Mouse (Mus musculus): ENCODE measurements around the gene Gm3005. TPM values are rescaled to one million over a fixed set of nuclear protein-coding genes. Genes with fewer than 3 reads are reported as not detected.

The Gm3005 gene
- polyA plus RNA-seq (2012; rRNA removed; ENCODE audit: low replicate concordance): 0.14 TPM in 1 of 2 replicates, not detected in the other

DNA sequence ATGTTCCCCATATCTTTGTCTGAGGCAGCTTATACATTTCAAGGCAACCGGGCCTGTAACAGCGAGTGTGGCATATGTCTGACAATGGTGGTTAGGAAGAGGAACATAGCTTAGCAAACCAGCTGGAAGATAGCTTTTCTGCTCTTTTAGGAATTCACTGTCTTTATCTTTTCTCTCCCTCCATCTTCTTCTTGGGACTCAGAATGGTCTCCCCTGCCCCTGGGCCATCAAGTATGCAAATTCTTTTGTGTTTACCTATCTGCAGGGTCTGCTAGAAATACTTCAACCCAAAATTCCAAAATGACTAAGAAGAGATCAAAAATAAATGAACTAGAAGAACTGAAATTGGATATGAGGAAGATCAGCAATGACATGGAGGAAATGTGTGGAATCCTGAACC lies at the start of gene Gm3005:
Gene Gm3005, plus strand, starts transcription at position 301 of the 400 bp plus-strand sequence.

DNA sequence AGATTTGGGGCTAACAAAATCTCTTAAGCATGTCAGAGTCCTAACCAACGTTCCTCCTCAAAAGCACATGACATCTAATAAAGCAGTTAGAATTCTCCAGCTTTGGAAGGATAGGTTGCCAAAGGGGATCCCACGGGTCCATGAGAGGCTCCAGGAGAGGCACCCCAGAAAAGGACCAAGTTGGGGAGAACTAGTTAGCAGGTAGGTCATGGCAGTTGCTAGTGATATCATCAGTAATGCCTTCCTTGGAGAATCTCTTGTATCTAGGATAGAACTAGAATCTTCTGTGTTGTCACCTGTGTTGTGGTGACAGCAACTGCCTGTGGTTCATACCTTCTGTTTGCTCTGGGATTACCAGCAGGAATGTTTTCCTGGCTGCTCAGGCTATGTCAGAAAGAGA lies 33.1 kb upstream of the Gm3005 start, which contains the start of gene Gm10413:
Gene Gm10413, plus strand, starts transcription at position 301 of the 400 bp plus-strand sequence.

DNA sequence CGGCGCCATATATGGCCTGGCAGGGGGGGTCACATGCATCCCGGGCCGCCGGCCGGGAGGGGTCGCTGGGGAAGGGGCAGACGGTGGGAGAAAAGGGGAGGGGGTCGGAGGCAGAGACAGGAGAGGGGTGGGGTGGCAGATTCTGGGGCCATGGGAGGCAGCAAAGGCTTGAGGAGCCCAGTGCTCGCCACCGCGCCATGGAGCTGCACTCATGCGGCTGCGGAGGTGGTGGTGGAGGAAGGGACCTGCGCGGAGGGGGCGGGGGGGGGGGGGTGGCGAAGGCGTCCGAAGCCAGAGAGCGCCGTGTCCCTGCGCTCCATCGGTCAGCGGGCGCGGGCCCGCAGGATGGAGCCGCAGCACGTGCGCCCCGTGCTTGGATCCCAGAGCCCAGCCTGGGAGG lies 15.6 kb upstream of the Gm3005 start, which contains the start of gene Gm10409:
Gene Gm10409, plus strand, starts transcription at position 301 of the 400 bp plus-strand sequence.

DNA sequence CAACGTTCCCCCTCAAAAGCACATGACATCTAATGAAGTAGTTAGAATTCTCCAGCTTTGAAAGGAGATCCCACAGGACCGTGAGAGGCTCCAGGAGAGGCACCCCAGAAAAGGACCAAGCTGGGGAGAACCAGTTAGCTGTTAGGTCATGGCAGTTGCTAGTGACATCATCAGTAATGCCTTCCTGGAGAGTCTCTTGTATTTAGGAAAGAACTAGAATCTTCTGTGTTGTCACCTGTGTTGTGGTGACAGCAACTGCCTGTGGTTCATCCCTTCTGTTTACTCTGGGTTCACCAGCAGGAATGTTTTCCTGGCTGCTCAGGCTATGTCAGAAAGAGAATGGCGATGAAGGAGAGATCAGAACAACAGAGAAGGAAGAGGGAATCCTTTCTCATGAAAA lies 21.2 kb downstream of the Gm3005 start, which contains the start of gene Gm10408:
Gene Gm10408, plus strand, starts transcription at position 301 of the 400 bp plus-strand sequence.

DNA sequence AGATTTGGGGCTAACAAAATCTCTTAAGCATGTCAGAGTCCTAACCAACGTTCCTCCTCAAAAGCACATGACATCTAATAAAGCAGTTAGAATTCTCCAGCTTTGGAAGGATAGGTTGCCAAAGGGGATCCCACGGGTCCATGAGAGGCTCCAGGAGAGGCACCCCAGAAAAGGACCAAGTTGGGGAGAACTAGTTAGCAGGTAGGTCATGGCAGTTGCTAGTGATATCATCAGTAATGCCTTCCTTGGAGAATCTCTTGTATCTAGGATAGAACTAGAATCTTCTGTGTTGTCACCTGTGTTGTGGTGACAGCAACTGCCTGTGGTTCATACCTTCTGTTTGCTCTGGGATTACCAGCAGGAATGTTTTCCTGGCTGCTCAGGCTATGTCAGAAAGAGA lies 206.3 kb downstream of the Gm3005 start, which contains the start of gene Gm3012:
Gene Gm3012, plus strand, starts transcription at position 301 of the 400 bp plus-strand sequence.

Other genes with a start within 250 kb of the Gm3005 start
- gene Gm5795, start 239.8 kb upstream of the Gm3005 start, polyA plus RNA-seq (2012; rRNA removed; ENCODE audit: low replicate concordance): not detected in 2 replicates
- 0.18 TPM in 1 of 2 replicates, not detected in the other for gene D830030K20Rik, start 219.6 kb upstream of the Gm3005 start, polyA plus RNA-seq (2012; rRNA removed; ENCODE audit: low replicate concordance)
- not detected in 2 replicates for gene Gm2956, start 95.5 kb upstream of the Gm3005 start, polyA plus RNA-seq (2012; rRNA removed; ENCODE audit: low replicate concordance)
- not detected in 2 replicates for gene Gm10413, start 33.0 kb upstream of the Gm3005 start, polyA plus RNA-seq (2012; rRNA removed; ENCODE audit: low replicate concordance)
- not detected in 2 replicates for gene Gm10409, start 15.5 kb upstream of the Gm3005 start, polyA plus RNA-seq (2012; rRNA removed; ENCODE audit: low replicate concordance)
- not detected in 2 replicates for gene Gm10408, start 21.3 kb downstream of the Gm3005 start, polyA plus RNA-seq (2012; rRNA removed; ENCODE audit: low replicate concordance)
- not detected in 2 replicates for gene Gm3012, start 206.4 kb downstream of the Gm3005 start, polyA plus RNA-seq (2012; rRNA removed; ENCODE audit: low replicate concordance)
- gene Gm3020, start 223.9 kb downstream of the Gm3005 start, polyA plus RNA-seq (2012; rRNA removed; ENCODE audit: low replicate concordance): not detected in 2 replicates